Mouse (Mus musculus) midbrain, embryonic 14.5 days (tissue): ENCODE measurements at regions not wholly inside any gene's neighbourhood (a gene's known extent, or its start where the extent isn't known, plus 50 kb on each side); places are given as distances from the start of the nearest gene placed in this dataset.

Experiments used
- ATAC-seq: fragments of 200-750 bp; cut with Nextera tagmentation; 2 replicates; pipeline ENCODE4 v1.8.0; 2017; ENCODE audit warnings: moderate number of reproducible peaks, moderate library complexity; ENCODE audit not compliant: low FRiP score, low TSS enrichment
- DNase-seq: peaks from one replicate; pipeline ENCODE4 v3.0.0-alpha.2; 2015
- H3K27ac ChIP-seq: fragments of 300-500 bp; sonication (generic); replicated peaks from 2 replicates; pipeline ENCODE4 v1.5.1; 2014; ENCODE audit warnings: mild to moderate bottlenecking, low read depth, low read length, moderate library complexity
- H3K27me3 ChIP-seq: fragments of 300-500 bp; sonication (generic); 2 replicates; pipeline ENCODE4 v1.6.1; 2014; ENCODE audit warnings: low read length, control low read depth, mixed read lengths; ENCODE audit not compliant: control insufficient read depth, insufficient read depth
- H3K36me3 ChIP-seq: fragments of 300-500 bp; sonication (generic); 2 replicates; pipeline ENCODE4 v1.6.1; 2014; ENCODE audit warnings: low read length, control low read depth; ENCODE audit not compliant: control insufficient read depth, insufficient read depth
- H3K4me1 ChIP-seq: fragments of 300-500 bp; sonication (generic); 2 replicates; pipeline ENCODE4 v1.6.1; 2014; ENCODE audit warnings: mild to moderate bottlenecking, antibody characterized with exemption, low read length, control low read depth; ENCODE audit not compliant: control insufficient read depth, insufficient read depth
- H3K4me2 ChIP-seq: fragments of 300-500 bp; sonication (generic); 2 replicates; pipeline ENCODE4 v1.6.1; 2014; ENCODE audit warnings: mild to moderate bottlenecking, low read length, moderate library complexity
- H3K4me3 ChIP-seq: fragments of 300-500 bp; sonication (generic); replicated peaks from 2 replicates; pipeline ENCODE4 v1.5.1; 2014; ENCODE audit warnings: low read depth, low read length
- H3K9ac ChIP-seq: fragments of 300-500 bp; sonication (generic); replicated peaks from 2 replicates; pipeline ENCODE4 v1.6.1; 2014; ENCODE audit warnings: mild to moderate bottlenecking, low read length, moderate library complexity
- H3K9me3 ChIP-seq: fragments of 300-500 bp; sonication (generic); 2 replicates; pipeline ENCODE4 v1.6.1; 2016; ENCODE audit warnings: low read length, control low read depth, mixed read lengths; ENCODE audit not compliant: control insufficient read depth
- WGBS: fragments of 180-500 bp; shearing (Covaris S2); extraction: QIAGEN DNeasy Blood & Tissue Kit; methylation state at CpG from one replicate; pipeline ENCODE4 v1.1.7; 2014; 5-methylcytosine and 5-hydroxymethylcytosine counted together

DNA sequence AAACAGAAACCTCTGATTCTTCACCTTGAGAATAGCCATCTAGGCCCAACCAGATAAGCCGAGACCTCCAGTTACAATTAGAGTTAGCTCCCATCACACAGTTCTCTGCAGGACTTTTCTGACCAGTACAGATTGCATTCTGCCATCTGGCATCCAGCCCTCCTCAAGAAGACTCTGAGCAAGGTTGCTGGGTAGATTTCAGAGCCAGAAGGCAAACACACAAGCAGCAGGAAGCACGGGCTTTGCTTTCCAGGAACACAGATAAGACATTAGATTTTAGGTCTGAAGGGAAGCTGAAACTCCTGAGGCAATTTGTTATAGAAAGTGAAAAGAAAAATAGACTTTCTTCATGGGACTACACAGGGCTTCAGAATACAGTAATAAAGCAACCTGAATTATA, 630.9 kb upstream of the Intu start:
- ATAC-seq (no peak), DNase-seq (no peak)
- no peaks in the 10 kb centered on the region for H3K27me3 ChIP-seq
- H3K4me1 ChIP-seq, result no peaks in the 10 kb centered on the region
- WGBS, result 78% methylated on average over 2 of the region's 2 CpGs
- no peak overlapping the region for H3K4me2 ChIP-seq
- no peaks in the 10 kb centered on the region for H3K36me3 ChIP-seq
- H3K27ac ChIP-seq, result no peak overlapping the region
- H3K9me3 ChIP-seq, result no peaks in the 10 kb centered on the region
- H3K4me3 ChIP-seq, result no peak overlapping the region
- no peak overlapping the region for H3K9ac ChIP-seq

DNA sequence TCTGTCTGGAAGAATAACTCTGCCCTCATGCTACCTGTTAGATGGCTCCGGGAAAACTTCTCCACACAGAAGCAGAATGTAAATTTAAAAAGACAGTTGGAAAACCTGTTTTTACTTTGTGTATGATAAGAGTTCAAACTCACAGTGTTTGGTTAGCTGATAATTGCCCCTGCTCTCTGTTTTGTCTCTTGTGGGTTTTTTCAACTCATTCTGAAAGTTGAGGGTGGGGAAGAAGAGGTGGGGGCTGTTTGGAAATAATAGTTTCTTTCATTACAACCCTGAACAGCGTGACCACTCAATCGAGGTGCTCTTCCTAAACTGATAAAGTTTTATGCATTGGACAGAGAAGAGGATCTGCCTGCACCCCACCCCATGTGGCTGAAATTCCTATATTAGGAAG, 626.7 kb upstream of the Intu start:
- H3K9me3 ChIP-seq, result no peaks in the 10 kb centered on the region
- H3K4me2 ChIP-seq, result no peak overlapping the region
- H3K9ac ChIP-seq, result no peak overlapping the region
- no peaks in the 10 kb centered on the region for H3K27me3 ChIP-seq
- 82% methylated on average over 3 of the region's 3 CpGs for WGBS
- H3K36me3 ChIP-seq, result no peaks in the 10 kb centered on the region
- no peaks in the 10 kb centered on the region for H3K4me1 ChIP-seq
- no peak overlapping the region for H3K4me3 ChIP-seq
- ATAC-seq (no peak), DNase-seq (no peak)
- H3K27ac ChIP-seq, result no peak overlapping the region

DNA sequence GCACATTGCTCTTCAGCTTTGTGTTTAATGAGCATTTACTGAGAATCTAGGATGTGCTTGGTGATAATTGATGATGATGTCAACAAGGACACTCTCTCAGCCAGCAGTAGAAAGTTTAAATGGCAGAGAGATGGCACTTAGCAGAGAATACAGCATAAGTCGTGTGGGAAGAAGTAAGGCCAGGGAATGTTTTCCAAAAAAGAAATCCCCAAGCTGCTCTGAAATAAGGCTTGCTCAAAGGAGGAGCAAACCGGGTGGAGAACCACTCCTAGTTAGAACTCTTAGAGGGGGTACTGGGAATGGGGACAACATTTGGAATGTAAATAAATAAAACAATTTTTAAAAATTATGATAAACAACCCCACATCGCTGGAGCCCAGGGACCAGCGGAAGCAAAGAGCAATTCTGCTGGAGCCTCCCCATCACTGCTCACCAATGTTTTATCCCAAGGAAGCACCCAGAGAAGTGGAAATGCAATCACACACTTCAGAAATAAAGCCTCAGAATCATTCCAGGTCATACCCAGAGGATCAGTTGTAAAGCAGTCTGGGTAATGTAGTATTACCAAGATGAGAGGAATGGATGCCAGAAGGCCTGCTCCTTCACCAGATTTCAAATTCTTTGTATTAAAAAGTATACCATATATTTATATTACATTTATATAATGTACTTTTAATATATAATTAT, 622.3 kb upstream of the Intu start:
- ATAC-seq, result no peak
- DNase-seq, result no peak
- Histone ChIP-seq H3K4me2 (no peak overlapping the region), H3K4me3 (no peak overlapping the region), H3K4me1 (no peaks in the 10 kb centered on the region), H3K9ac (no peak overlapping the region), H3K27me3 (no peaks in the 10 kb centered on the region), H3K9me3 (no peaks in the 10 kb centered on the region), H3K27ac (no peak overlapping the region), H3K36me3 (no peaks in the 10 kb centered on the region)
- WGBS, result 93% methylated on average over 4 of the region's 4 CpGs

DNA sequence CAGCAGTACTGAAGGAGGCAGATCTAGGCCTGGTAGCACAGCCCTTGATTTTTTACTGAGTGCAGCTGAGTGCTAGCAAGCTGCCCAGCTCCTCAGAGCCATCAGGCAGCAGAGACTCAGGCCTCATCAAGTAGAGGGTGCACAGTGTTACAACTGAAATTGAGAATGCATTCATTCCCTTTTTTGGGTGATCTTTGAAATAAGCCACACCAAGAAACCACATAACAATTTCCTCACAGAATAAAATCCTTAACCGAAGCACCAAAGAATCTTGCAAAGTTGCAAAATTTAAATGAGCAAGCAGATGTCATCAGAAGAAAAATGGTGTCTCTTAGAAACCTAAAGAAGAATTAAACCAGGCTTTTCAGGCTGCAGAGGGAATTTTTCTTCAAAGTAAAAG, 621.4 kb upstream of the Intu start:
- ATAC-seq (no peak), DNase-seq (no peak)
- Histone ChIP-seq H3K9ac (no peak overlapping the region), H3K36me3 (no peaks in the 10 kb centered on the region), H3K27ac (no peak overlapping the region), H3K4me3 (no peak overlapping the region), H3K27me3 (no peaks in the 10 kb centered on the region), H3K4me2 (no peak overlapping the region), H3K4me1 (no peaks in the 10 kb centered on the region), H3K9me3 (no peaks in the 10 kb centered on the region)
- WGBS, result 85% methylated on average over 1 of the region's 1 CpGs

DNA sequence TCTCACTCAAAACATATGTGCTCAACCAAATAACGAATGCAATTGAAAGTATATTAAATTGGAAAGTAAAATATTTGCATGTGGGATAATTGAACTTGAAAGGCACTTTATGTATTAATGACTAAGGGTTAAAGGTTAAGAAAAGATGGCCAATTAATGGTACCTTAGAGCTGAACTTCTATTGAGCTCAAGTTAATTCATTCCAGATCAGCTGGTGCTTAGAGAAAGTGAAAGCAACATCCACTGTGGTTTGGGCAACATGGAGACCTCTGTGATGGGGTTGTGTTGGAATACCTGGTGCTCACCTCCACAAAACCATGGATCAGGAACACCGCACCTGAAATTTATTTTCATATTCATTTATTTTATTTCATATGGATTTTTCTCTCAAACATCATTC, 612.5 kb upstream of the Intu start:
- no peak overlapping the region for H3K27ac ChIP-seq
- no peak for DNase-seq
- H3K27me3 ChIP-seq, result no peaks in the 10 kb centered on the region
- H3K36me3 ChIP-seq, result no peaks in the 10 kb centered on the region
- H3K4me3 ChIP-seq, result no peak overlapping the region
- H3K4me2 ChIP-seq, result no peak overlapping the region
- H3K4me1 ChIP-seq, result no peaks in the 10 kb centered on the region
- H3K9ac ChIP-seq, result no peak overlapping the region
- no peaks in the 10 kb centered on the region for H3K9me3 ChIP-seq
- ATAC-seq, result no peak
- WGBS, result 93% methylated on average over 2 of the region's 2 CpGs

DNA sequence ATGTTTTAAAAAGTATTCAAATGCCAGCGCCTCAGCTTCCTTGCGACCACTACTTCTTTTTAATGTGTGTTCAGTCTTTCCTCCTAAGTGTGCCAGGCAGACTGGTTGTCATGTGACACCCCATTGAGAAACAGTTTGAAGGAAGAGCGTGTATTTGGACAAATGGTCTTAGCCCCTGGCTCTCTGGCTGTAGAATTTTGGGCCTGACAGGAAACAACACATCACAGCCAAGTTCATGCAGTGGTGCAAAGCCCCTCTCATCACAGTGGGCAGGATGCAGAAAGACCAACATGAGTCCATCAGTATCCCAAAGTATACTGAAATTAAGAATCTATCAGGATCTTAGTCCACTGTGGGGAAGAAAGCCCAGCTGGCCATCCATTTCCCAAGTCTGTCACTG, 605.6 kb upstream of the Intu start:
- no peaks in the 10 kb centered on the region for H3K27me3 ChIP-seq
- no peak for DNase-seq
- WGBS, result 85% methylated on average over 3 of the region's 3 CpGs

DNA sequence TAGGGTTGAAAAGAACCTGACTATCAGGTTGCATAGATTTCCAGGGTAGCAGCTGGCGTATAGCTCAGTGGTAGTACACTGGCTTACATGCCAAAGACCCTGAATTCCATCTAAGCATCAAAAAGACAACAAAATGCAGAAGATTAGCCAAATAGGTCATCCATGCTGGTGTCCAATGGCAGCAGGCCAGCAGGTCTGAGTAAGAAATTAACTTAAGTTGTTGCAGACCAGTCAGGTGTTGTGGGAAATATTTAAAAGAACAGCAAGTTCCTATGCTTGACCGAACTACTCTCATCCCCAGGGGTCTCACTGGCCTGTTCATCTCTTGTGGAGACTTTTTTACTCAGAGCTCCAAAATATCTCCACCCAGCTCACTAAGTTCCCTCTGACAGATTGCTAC, 602.7 kb upstream of the Intu start:
- Histone ChIP-seq H3K4me3 (no peak overlapping the region), H3K9me3 (no peaks in the 10 kb centered on the region), H3K36me3 (no peaks in the 10 kb centered on the region), H3K27ac (no peak overlapping the region), H3K4me1 (no peaks in the 10 kb centered on the region), H3K27me3 (no peaks in the 10 kb centered on the region), H3K4me2 (no peak overlapping the region), H3K9ac (no peak overlapping the region)
- DNase-seq (no peak), ATAC-seq (no peak)
- 95% methylated on average over 2 of the region's 2 CpGs for WGBS

More for the DNA sequence above, 605.6 kb upstream of the Intu start:
- Histone ChIP-seq H3K36me3 (no peaks in the 10 kb centered on the region), H3K9ac (no peak overlapping the region), H3K27ac (no peak overlapping the region), H3K4me1 (no peaks in the 10 kb centered on the region), H3K9me3 (no peaks in the 10 kb centered on the region), H3K4me3 (no peak overlapping the region), H3K4me2 (no peak overlapping the region)
- ATAC-seq, result no peak

DNA sequence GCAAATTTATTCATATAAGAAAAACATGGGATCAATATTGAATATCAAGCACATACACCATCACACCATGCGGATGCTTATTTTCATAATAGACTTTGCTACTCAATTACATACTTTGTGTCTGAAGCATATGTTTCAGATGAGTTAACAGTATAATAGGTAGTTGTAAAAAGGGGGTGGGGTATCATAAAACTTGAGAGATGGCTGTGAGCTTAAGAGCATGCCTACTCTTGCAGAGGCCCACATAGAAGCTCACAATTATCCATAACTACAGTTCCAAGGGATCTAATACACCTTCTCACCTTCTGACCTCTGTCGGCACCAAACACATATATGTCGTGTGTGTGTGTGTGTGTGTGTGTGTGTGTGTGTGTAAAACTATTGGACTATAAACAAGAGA, 597.7 kb upstream of the Intu start:
- ATAC-seq, result no peak
- Histone ChIP-seq H3K4me2 (no peak overlapping the region), H3K9me3 (no peaks in the 10 kb centered on the region), H3K27ac (no peak overlapping the region), H3K36me3 (no peaks in the 10 kb centered on the region), H3K27me3 (no peaks in the 10 kb centered on the region), H3K4me1 (no peaks in the 10 kb centered on the region), H3K9ac (no peak overlapping the region), H3K4me3 (no peak overlapping the region)
- 92% methylated on average over 3 of the region's 3 CpGs for WGBS
- DNase-seq, result no peak

DNA sequence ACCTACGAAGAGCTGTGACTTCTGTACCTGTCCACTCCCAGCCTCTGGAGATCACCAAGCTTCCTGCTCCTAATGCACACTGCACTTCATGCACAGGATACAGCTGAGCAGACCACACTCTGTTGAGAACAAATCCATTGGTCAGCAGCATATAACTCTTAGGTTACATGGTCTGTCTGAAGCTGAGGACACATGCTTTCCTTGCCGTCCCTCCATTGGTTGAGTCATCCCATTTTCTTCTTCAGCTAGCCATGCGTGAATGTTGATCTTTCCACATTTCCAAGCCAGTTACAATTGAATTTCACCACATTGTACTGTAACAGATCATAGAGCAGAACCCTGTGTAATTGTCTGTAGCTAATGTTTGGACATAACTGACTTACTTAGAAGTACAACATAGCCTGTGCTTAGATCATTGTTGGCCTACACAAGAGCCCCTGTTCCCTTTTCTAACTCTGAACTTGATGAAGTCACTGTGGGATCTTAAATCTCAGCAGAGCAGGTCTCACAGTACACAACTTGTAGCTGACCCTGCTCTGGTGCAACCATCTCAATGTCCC, 593.3 kb upstream of the Intu start:
- Histone ChIP-seq H3K27me3 (no peaks in the 10 kb centered on the region), H3K4me1 (no peaks in the 10 kb centered on the region), H3K4me3 (no peak overlapping the region), H3K4me2 (no peak overlapping the region), H3K36me3 (no peaks in the 10 kb centered on the region), H3K9me3 (no peaks in the 10 kb centered on the region), H3K9ac (no peak overlapping the region), H3K27ac (no peak overlapping the region)
- DNase-seq (no peak), ATAC-seq (no peak)
- WGBS, result 94% methylated on average over 3 of the region's 3 CpGs
